Mouse (Mus musculus) testis, adult 2 months (tissue): Measurements from ENCODE around the gene Lpcat2b.

Experiments used
- CTCF ChIP-seq: fragments of 200-500 bp; IDR thresholded peaks from 2 replicates; pipeline ENCODE4 v1.5.1; 2012; ENCODE audit warnings: low read depth, mild to moderate bottlenecking, inconsistent platforms, low read length, moderate library complexity; ENCODE audit not compliant: control insufficient read depth, insufficient read depth, insufficient replicate concordance
- POLR2A ChIP-seq: fragments of 200-500 bp; IDR thresholded peaks from 2 replicates; pipeline ENCODE4 v1.6.1; 2012; ENCODE audit warnings: low read depth, mild to moderate bottlenecking, inconsistent platforms, low read length, moderate library complexity; ENCODE audit not compliant: control insufficient read depth

- no peak for TF ChIP-seq POLR2A
- no peak for TF ChIP-seq CTCF
Measured at GRCm38 (mm10) chr5:107447977-107448376, 16.6 kb downstream of the Lpcat2b start.
